Mouse (Mus musculus): ENCODE data around the gene S1pr5.
"Not testable (repeated sequence)": the region's sequence is repeated elsewhere in the genome, so short reads cannot be mapped to it uniquely, and the experiment has no call there.

Gene S1pr5

GRCm38 (mm10) chr9:21197981-21198380, 50.3 kb downstream of the S1pr5 start:
- DNase-seq: no peak

GRCm38 (mm10) chr9:21196521-21197433, 51.5 kb downstream of the S1pr5 start:
- DNase-seq: no peak

- DNase-seq: not testable (repeated sequence)
Observed at GRCm38 (mm10) chr9:21195736-21196505, 52.3 kb downstream of the S1pr5 start.

GRCm38 (mm10) chr9:21194787-21195493, 53.3 kb downstream of the S1pr5 start:
- no peak for DNase-seq

- no peak for DNase-seq
Observed at GRCm38 (mm10) chr9:21193786-21194185, 54.5 kb downstream of the S1pr5 start.
